Mouse (Mus musculus) CH12.LX (cell line): Measurements from ENCODE around the gene Arhgef26. TPM values are rescaled to one million over a fixed set of nuclear protein-coding genes. Genes with fewer than 3 reads are reported as not detected.

Experiments used
- DNase-seq: peaks from one replicate; pipeline ENCODE4 v3.0.0-alpha.2; 2013; ENCODE audit errors: extremely low read depth
- H3K27ac ChIP-seq: 2 replicates; pipeline ENCODE4 v1.5.1; 2012; ENCODE audit warnings: low read depth, mild to moderate bottlenecking, control low read depth, moderate library complexity; ENCODE audit not compliant: insufficient read depth
- H3K27me3 ChIP-seq: replicated peaks from 2 replicates; pipeline ENCODE3; 2012; ENCODE audit warnings: inconsistent platforms
- H3K36me3 ChIP-seq, 2 experiments: replicated peaks in 1 of 2; 2 replicates each; pipeline versions ENCODE3 to v1.6.1; 2012; ENCODE audit warnings: inconsistent platforms in 1 of 2, low read length in 1 of 2, mild to moderate bottlenecking in 1 of 2, mixed read lengths in 1 of 2, moderate library complexity in 1 of 2; ENCODE audit not compliant: control insufficient read depth in 1 of 2, insufficient read depth in 1 of 2
- H3K4me1 ChIP-seq, 2 experiments: 2 replicates each; pipeline ENCODE4 v1.6.1; 2012; ENCODE audit warnings: inconsistent platforms in 1 of 2, moderate library complexity in 1 of 2; ENCODE audit not compliant: insufficient read depth in 2 of 2, control insufficient read depth in 1 of 2
- H3K4me2 ChIP-seq: 2 replicates; pipeline ENCODE4 v1.6.1; 2012; ENCODE audit warnings: low read depth, mild to moderate bottlenecking, control low read depth; ENCODE audit not compliant: poor library complexity, insufficient read depth, severe bottlenecking
- H3K4me3 ChIP-seq, 3 experiments: fragments of 150-350 bp in 1 of 3; sonication (generic) in 1 of 3; replicated peaks in 1 of 3; 2 replicates each; pipeline versions ENCODE3 to v1.5.1; 2011 to 2012; ENCODE audit warnings: low read depth in 2 of 3, low read length in 2 of 3, mild to moderate bottlenecking in 2 of 3, moderate library complexity in 2 of 3, control low read depth in 1 of 3, improper control_type of control experiment in 1 of 3, inconsistent platforms in 1 of 3, mixed read lengths in 1 of 3; ENCODE audit not compliant: poor library complexity in 1 of 3
- H3K79me2 ChIP-seq: replicated peaks from 2 replicates; pipeline ENCODE4 v1.6.1; 2012; ENCODE audit warnings: mild to moderate bottlenecking, moderate library complexity; ENCODE audit not compliant: control insufficient read depth, poor library complexity, insufficient read depth, severe bottlenecking; ENCODE audit errors: extremely low read depth
- H3K9ac ChIP-seq: 2 replicates; pipeline ENCODE4 v1.6.1; 2012; ENCODE audit warnings: low read depth, mild to moderate bottlenecking, control low read depth, moderate library complexity; ENCODE audit not compliant: insufficient read depth
- H3K9me3 ChIP-seq: replicated peaks from 2 replicates; pipeline ENCODE3; 2012; ENCODE audit warnings: low read length, inconsistent platforms, mixed read lengths
- BHLHE40 ChIP-seq: IDR thresholded peaks from 2 replicates; pipeline ENCODE4 v1.6.1; 2011; ENCODE audit warnings: mild to moderate bottlenecking, low read depth, low read length, improper control_type of control experiment
- CHD1 ChIP-seq: IDR thresholded peaks from 2 replicates; pipeline ENCODE4 v1.6.1; 2012; ENCODE audit warnings: low read depth, low read length, improper control_type of control experiment, inconsistent platforms
- E2F4 ChIP-seq: IDR thresholded peaks from 2 replicates; pipeline ENCODE4 v1.6.1; 2011; ENCODE audit warnings: low read depth, low read length, improper control_type of control experiment; ENCODE audit not compliant: insufficient replicate concordance
- ELF1 ChIP-seq: IDR thresholded peaks from 2 replicates; pipeline ENCODE4 v1.6.1; 2014; ENCODE audit warnings: low read depth, mild to moderate bottlenecking, inconsistent platforms, low read length, improper control_type of control experiment
- GABPA ChIP-seq: IDR thresholded peaks from 2 replicates; pipeline ENCODE4 v1.6.1; 2012; ENCODE audit warnings: low read depth, low read length, improper control_type of control experiment, inconsistent platforms; ENCODE audit not compliant: insufficient replicate concordance
- HCFC1 ChIP-seq: IDR thresholded peaks from 2 replicates; pipeline ENCODE4 v1.6.1; 2012; ENCODE audit warnings: low read depth, mild to moderate bottlenecking, inconsistent platforms, low read length, improper control_type of control experiment
- IRF4 ChIP-seq: IDR thresholded peaks from 2 replicates; pipeline ENCODE4 v1.6.1; 2014; ENCODE audit warnings: low read depth, mild to moderate bottlenecking, inconsistent platforms, low read length, improper control_type of control experiment
- JUND ChIP-seq: conservative IDR thresholded peaks from 2 replicates; pipeline ENCODE4 v1.6.1; 2011; ENCODE audit warnings: low read depth, low read length, improper control_type of control experiment
- KAT2A ChIP-seq: IDR thresholded peaks from 2 replicates; pipeline ENCODE4 v1.6.1; 2012; ENCODE audit warnings: low read length, improper control_type of control experiment, inconsistent platforms; ENCODE audit not compliant: insufficient replicate concordance
- MAFK ChIP-seq: IDR thresholded peaks from 2 replicates; pipeline ENCODE4 v1.6.1; 2011; ENCODE audit warnings: low read length, improper control_type of control experiment; ENCODE audit not compliant: insufficient replicate concordance
- MAX ChIP-seq: IDR thresholded peaks from 2 replicates; pipeline ENCODE4 v1.6.1; 2011; ENCODE audit warnings: low read length, improper control_type of control experiment
- MAZ ChIP-seq: IDR thresholded peaks from 2 replicates; pipeline ENCODE4 v1.6.1; 2012; ENCODE audit warnings: low read depth, mild to moderate bottlenecking, inconsistent platforms, low read length, improper control_type of control experiment, moderate library complexity
- MYC ChIP-seq: IDR thresholded peaks from 2 replicates; pipeline ENCODE4 v1.6.1; 2011; ENCODE audit warnings: low read depth, mild to moderate bottlenecking, improper control_type of control experiment, low read length
- NRF1 ChIP-seq: IDR thresholded peaks from 2 replicates; pipeline ENCODE4 v1.6.1; 2014; ENCODE audit warnings: low read depth, mild to moderate bottlenecking, inconsistent platforms, low read length, improper control_type of control experiment, moderate library complexity
- PAX5 ChIP-seq: IDR thresholded peaks from 2 replicates; pipeline ENCODE4 v1.6.1; 2012; ENCODE audit warnings: low read length, inconsistent platforms, mixed read lengths
- POLR2A ChIP-seq: IDR thresholded peaks from 2 replicates; pipeline ENCODE4 v1.6.1; 2011; ENCODE audit warnings: low read depth, mild to moderate bottlenecking, improper control_type of control experiment, low read length
- RCOR1 ChIP-seq: conservative IDR thresholded peaks from 2 replicates; pipeline ENCODE4 v1.6.1; 2012; ENCODE audit warnings: low read depth, mild to moderate bottlenecking, inconsistent platforms, low read length, improper control_type of control experiment
- SIN3A ChIP-seq: IDR thresholded peaks from 2 replicates; pipeline ENCODE4 v1.6.1; 2012; ENCODE audit warnings: low read length, improper control_type of control experiment, inconsistent platforms
- SMC3 ChIP-seq: IDR thresholded peaks from 2 replicates; pipeline ENCODE4 v1.6.1; 2011; ENCODE audit warnings: low read depth, low read length, improper control_type of control experiment
- TBP ChIP-seq: conservative IDR thresholded peaks from 2 replicates; pipeline ENCODE4 v1.6.1; 2011; ENCODE audit warnings: low read depth, low read length, improper control_type of control experiment
- USF1 ChIP-seq: IDR thresholded peaks from 2 replicates; pipeline ENCODE4 v1.6.1; 2014; ENCODE audit warnings: low read depth, mild to moderate bottlenecking, inconsistent platforms, low read length, improper control_type of control experiment
- USF2 ChIP-seq: conservative IDR thresholded peaks from 2 replicates; pipeline ENCODE4 v1.6.1; 2011; ENCODE audit warnings: low read depth, low read length, improper control_type of control experiment
- ZNF384 ChIP-seq: IDR thresholded peaks from 2 replicates; pipeline ENCODE4 v1.6.1; 2012; ENCODE audit warnings: low read depth, low read length, improper control_type of control experiment, inconsistent platforms
- dilution Hi-C: fragments of 300-500 bp; cut with MboI; formaldehyde crosslinking; loops from 2 replicates; pipeline ENCODE4 v1.14.3; 2020; ENCODE audit warnings: low sequenced_read_pairs; ENCODE audit not compliant: extremely low pct_unique_long_range_greater_than_20kb, extremely low pct_ligation_motif_present
- in situ Hi-C: fragments of 300-500 bp; cut with MboI; formaldehyde crosslinking; loops from 3 replicates; pipeline ENCODE4 v1.14.3; 2019; ENCODE audit warnings: low sequenced_read_pairs, low pct_ligation_motif_present, low pct_unique_long_range_greater_than_20kb, mixed read lengths
- polyA plus RNA-seq: library from polyadenylated mRNA; unstranded; fragments of >175 nt; gene quantifications from 2 replicates; pipeline ENCODE4 v1.2.1, GENCODE M21; 2012; ENCODE audit warnings: low read depth; ENCODE audit not compliant: insufficient read length
- total RNA-seq, 2 experiments: library from RNA; depleted of rRNA; stranded (reverse); fragments of 300-350 nt in 1 of 2; fragments of >200 nt in 1 of 2; gene quantifications; 2 replicates each; pipeline ENCODE4 v1.2.3; 2012 to 2014

Gene Arhgef26
- total and polyA plus RNA-seq, 3 experiments = under 0.01 to 0.11 TPM; not detected in 1

GRCm38 (mm10) chr3:62339516-62340051 is 1.4 kb downstream of the Arhgef26 start:
- Histone ChIP-seq H3K4me3 (no peak overlapping the region), H3K4me2 (no peak overlapping the region), H3K27ac (no peak overlapping the region), H3K27me3 (no peaks in the 10 kb centered on the region), H3K36me3 (no peaks in the 10 kb centered on the region), H3K9me3 (peaks cover 51% of the 10 kb centered on the region), H3K79me2 (no peaks in the 10 kb centered on the region), H3K4me1 (no peaks in the 10 kb centered on the region), H3K9ac (no peak overlapping the region)
- no peak for DNase-seq
- in situ Hi-C loops (no loop called here), dilution Hi-C loops (no loop called here)
- TF ChIP-seq PAX5 (no peak), IRF4 (no peak), CHD1 (no peak), TBP (no peak), RCOR1 (no peak), MYC (no peak), USF2 (no peak), MAZ (no peak), USF1 (no peak), POLR2A (no peak), ELF1 (no peak), BHLHE40 (no peak), ZNF384 (no peak), JUND (no peak), MAX (no peak), GABPA (no peak), HCFC1 (no peak), SMC3 (no peak), SIN3A (no peak), KAT2A (no peak)

GRCm38 (mm10) chr3:62340154-62340760 is 2.1 kb downstream of the Arhgef26 start:
- Histone ChIP-seq H3K4me1 (no peaks in the 10 kb centered on the region), H3K9me3 (peaks cover 50% of the 10 kb centered on the region), H3K4me2 (no peak overlapping the region), H3K36me3 (no peaks in the 10 kb centered on the region), H3K4me3 (no peak overlapping the region), H3K79me2 (no peaks in the 10 kb centered on the region), H3K27ac (no peak overlapping the region), H3K27me3 (no peaks in the 10 kb centered on the region), H3K9ac (no peak overlapping the region)
- no peak for DNase-seq
- in situ Hi-C loops = no loop called here
- TF ChIP-seq BHLHE40 (no peak), USF1 (no peak), NRF1 (no peak), SIN3A (no peak), E2F4 (no peak), SMC3 (no peak), KAT2A (no peak), MAFK (no peak)
- dilution Hi-C loops = no loop called here
